Mouse (Mus musculus) stomach, embryonic 16.5 days (tissue): ENCODE data around the gene Zbtb4. TPM values are rescaled to one million over a fixed set of nuclear protein-coding genes. Genes with fewer than 3 reads are reported as not detected.
"Not testable (repeated sequence)": the region's sequence is repeated elsewhere in the genome, so short reads cannot be mapped to it uniquely, and the experiment has no call there.

Experiments
- ATAC-seq: fragments of 200-750 bp; cut with Nextera tagmentation; 2 replicates; pipeline ENCODE4 v1.8.0; 2017; ENCODE audit warnings: moderate number of reproducible peaks, moderate TSS enrichment; ENCODE audit not compliant: insufficient read depth, low FRiP score
- H3K27ac ChIP-seq: fragments of 300-500 bp; sonication (generic); 2 replicates; pipeline ENCODE4 v1.5.1; 2014; ENCODE audit warnings: low read length
- H3K27me3 ChIP-seq: fragments of 300-500 bp; sonication (generic); 2 replicates; pipeline ENCODE4 v1.6.1; 2014; ENCODE audit warnings: low read length, control low read depth, mixed read lengths; ENCODE audit not compliant: control insufficient read depth, insufficient read depth
- H3K36me3 ChIP-seq: fragments of 300-500 bp; sonication (generic); 2 replicates; pipeline ENCODE4 v1.6.1; 2014; ENCODE audit warnings: low read length; ENCODE audit not compliant: control insufficient read depth, insufficient read depth
- H3K4me1 ChIP-seq: fragments of 300-500 bp; sonication (generic); 2 replicates; pipeline ENCODE4 v1.6.1; 2014; ENCODE audit warnings: low read length, control low read depth, mixed read lengths; ENCODE audit not compliant: control insufficient read depth, insufficient read depth
- H3K4me2 ChIP-seq: fragments of 300-500 bp; sonication (generic); 2 replicates; pipeline ENCODE4 v1.6.1; 2014; ENCODE audit warnings: low read depth, low read length, mixed read lengths
- H3K4me3 ChIP-seq: fragments of 300-500 bp; sonication (generic); replicated peaks from 2 replicates; pipeline ENCODE4 v1.5.1; 2014; ENCODE audit warnings: mild to moderate bottlenecking, low read length
- H3K9ac ChIP-seq: fragments of 300-500 bp; sonication (generic); 2 replicates; pipeline ENCODE4 v1.6.1; 2014; ENCODE audit warnings: low read length
- H3K9me3 ChIP-seq: fragments of 300-500 bp; sonication (generic); replicated peaks from 2 replicates; pipeline ENCODE4 v1.6.1; 2016; ENCODE audit warnings: low read length, control low read depth; ENCODE audit not compliant: control insufficient read depth
- WGBS: fragments of 180-500 bp; shearing (Covaris S2); extraction: QIAGEN DNeasy Blood & Tissue Kit; methylation state at CpG from one replicate; pipeline ENCODE4 v1.1.7; 2014; 5-methylcytosine and 5-hydroxymethylcytosine counted together
- polyA plus RNA-seq: library from polyadenylated mRNA; unstranded; fragments of >200 nt; fragmentation: Nextera tagmentation; extraction: Ambion mirVana; gene quantifications from 2 replicates; pipeline ENCODE4 v1.2.1, GENCODE M21; 2015

Zbtb4 gene
- polyA plus RNA-seq, 1 experiment from 2014 or later = 3.4 TPM

GRCm38 (mm10) chr11:69731408-69731807, 34.3 kb upstream of the Zbtb4 start:
- ATAC-seq, H3K4me2 ChIP-seq, H3K27ac ChIP-seq, H3K4me3 ChIP-seq, H3K27me3 ChIP-seq, H3K9me3 ChIP-seq, H3K4me1 ChIP-seq, H3K9ac ChIP-seq: not testable (repeated sequence)
- peaks cover 14% of the 10 kb centered on the region; the same call in 1 of the 2 replicates for H3K36me3 ChIP-seq
- 71% methylated on average over 3 of the region's 3 CpGs for WGBS

DNA sequence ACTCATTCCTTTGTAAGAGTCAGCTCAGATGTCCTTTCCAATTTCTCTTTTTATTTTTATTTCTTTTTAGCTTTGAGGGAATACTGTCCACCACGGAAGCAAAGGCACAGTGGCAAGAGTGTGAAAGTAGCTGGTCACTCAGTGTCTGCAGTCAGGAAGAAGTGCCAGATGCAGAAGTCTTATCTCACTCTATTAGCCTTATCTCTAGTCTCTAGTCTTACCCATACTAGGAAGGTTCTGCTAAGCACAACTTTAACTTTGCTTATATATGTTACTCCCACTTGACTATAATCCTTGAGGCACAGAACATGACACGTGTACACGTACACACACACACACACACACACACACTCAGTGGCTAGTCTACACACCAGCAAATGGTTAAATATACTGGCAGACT, 14.1 kb upstream of the Zbtb4 start:
- Histone ChIP-seq H3K4me2 (no peak overlapping the region), H3K4me3 (no peak overlapping the region), H3K27ac (no peak overlapping the region), H3K4me1 (peaks cover 22% of the 10 kb centered on the region), H3K9me3 (no peaks in the 10 kb centered on the region), H3K9ac (no peak overlapping the region), H3K27me3 (no peaks in the 10 kb centered on the region), H3K36me3 (no peaks in the 10 kb centered on the region; the same call in 1 of the 2 replicates)
- 70% methylated on average over 3 of the region's 3 CpGs for WGBS
- no peak for ATAC-seq

DNA sequence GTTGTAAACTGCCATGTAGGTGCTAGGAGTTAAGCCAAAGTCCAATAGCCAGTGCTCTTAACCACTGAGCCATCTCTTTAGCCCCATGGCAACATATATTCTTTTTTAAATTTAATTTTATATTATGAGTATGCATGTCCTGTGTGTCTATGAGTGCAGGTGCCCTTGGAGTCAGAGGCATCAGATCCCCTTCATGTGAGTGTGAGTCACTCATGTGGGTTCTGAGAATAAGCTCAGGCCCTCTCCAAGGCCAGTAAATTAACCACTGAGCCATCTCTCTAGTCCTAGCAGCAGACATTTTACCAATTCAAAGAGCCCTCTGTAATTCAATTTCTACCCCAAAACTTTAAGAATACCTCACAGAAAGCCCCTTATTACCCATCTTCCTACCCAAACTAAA, 13.0 kb upstream of the Zbtb4 start:
- Histone ChIP-seq H3K27me3 (no peaks in the 10 kb centered on the region), H3K9ac (no peak overlapping the region), H3K36me3 (no peaks in the 10 kb centered on the region), H3K4me3 (no peak overlapping the region), H3K4me1 (peaks cover 30% of the 10 kb centered on the region), H3K9me3 (no peaks in the 10 kb centered on the region), H3K4me2 (no peak overlapping the region), H3K27ac (no peak overlapping the region)
- no peak for ATAC-seq

DNA sequence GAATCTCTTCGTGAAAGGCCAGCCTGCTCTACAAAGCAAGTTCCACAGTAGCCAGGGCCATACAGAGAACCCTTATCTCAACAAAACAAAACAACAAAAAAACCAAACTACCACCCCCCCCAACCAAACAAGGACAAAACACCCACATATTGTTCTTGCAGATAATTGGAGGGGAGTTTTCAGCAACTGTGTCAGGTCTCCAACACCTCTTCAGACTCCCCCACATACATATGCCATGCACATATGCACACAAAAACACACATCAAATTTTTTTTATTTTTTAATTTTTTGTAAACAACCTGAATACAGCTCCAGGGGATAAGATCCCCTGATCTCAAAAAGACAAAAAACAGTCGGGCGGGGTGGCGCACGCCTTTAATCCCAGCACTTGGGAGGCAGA, 11.5 kb upstream of the Zbtb4 start:
- Histone ChIP-seq H3K27me3 (no peaks in the 10 kb centered on the region), H3K4me1 (peaks cover 30% of the 10 kb centered on the region), H3K36me3 (no peaks in the 10 kb centered on the region), H3K4me3 (no peak overlapping the region), H3K9ac (no peak overlapping the region), H3K9me3 (no peaks in the 10 kb centered on the region), H3K27ac (no peak overlapping the region), H3K4me2 (no peak overlapping the region)
- no peak for ATAC-seq
- 84% methylated on average over 5 of the region's 5 CpGs for WGBS

DNA sequence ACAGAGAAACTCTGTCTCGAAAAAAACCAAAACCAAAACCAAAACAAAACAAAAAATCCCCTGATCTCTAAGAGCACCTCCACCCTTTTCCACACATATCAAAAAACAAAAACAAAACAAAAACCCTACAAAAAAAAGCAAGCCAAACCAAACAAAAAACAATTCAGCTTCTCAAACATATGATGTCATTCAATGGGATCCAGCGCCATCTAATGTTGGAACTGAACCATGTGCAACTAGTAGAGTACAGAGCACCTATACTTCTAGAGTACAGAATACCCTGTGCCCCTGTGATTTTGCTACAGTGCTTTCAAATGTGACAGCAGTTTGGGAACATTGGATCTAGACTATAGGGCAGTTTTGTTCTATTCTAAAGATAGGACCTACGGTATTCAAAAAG, 11.0 kb upstream of the Zbtb4 start:
- H3K9me3 ChIP-seq = no peaks in the 10 kb centered on the region
- H3K4me3 ChIP-seq = no peak overlapping the region
- ATAC-seq = no peak
- no peaks in the 10 kb centered on the region for H3K36me3 ChIP-seq
- H3K4me1 ChIP-seq = peaks cover 32% of the 10 kb centered on the region
- H3K27ac ChIP-seq = no peak overlapping the region
- no peak overlapping the region for H3K4me2 ChIP-seq
- no peaks in the 10 kb centered on the region for H3K27me3 ChIP-seq
- WGBS = 41% methylated on average over 3 of the region's 3 CpGs
- no peak overlapping the region for H3K9ac ChIP-seq

GRCm38 (mm10) chr11:69757303-69758089, 8.2 kb upstream of the Zbtb4 start:
- Histone ChIP-seq H3K9ac (peak overlapping the region; percentile 80), H3K4me3 (peak overlapping the region; percentile 77), H3K4me2 (peak overlapping the region; percentile 75), H3K9me3 (no peaks in the 10 kb centered on the region), H3K27ac (peak overlapping the region; percentile 92), H3K4me1 (peaks cover 39% of the 10 kb centered on the region), H3K27me3 (no peaks in the 10 kb centered on the region), H3K36me3 (no peaks in the 10 kb centered on the region)
- ATAC-seq = no peak
- WGBS = 34% methylated on average over 9 of the region's 9 CpGs

- 0% methylated on average over 23 of the region's 26 CpGs for WGBS
- ATAC-seq = peak; percentile 89
Measured at GRCm38 (mm10) chr11:69758090-69758456, 7.6 kb upstream of the Zbtb4 start.

GRCm38 (mm10) chr11:69758478-69758970, 7.2 kb upstream of the Zbtb4 start, which contains the start of gene Polr2a:
Gene Polr2a, minus strand, starts transcription at chr11:69758637.
- H3K9ac ChIP-seq = peak within 1 kb of the TSS; percentile 81
- H3K27ac ChIP-seq = peak within 1 kb of the TSS; percentile 92
- WGBS = 0% methylated on average over 29 of the region's 36 CpGs
- ATAC-seq = peak; percentile 95
- H3K9me3 ChIP-seq = no peaks in the 10 kb centered on the region
- peak within 1 kb of the TSS; percentile 75 for H3K4me2 ChIP-seq
- H3K27me3 ChIP-seq = no peaks in the 10 kb centered on the region
- H3K4me1 ChIP-seq = peaks cover 35% of the 10 kb centered on the region
- H3K4me3 ChIP-seq = peak within 1 kb of the TSS; percentile 77
- no peaks in the 10 kb centered on the region for H3K36me3 ChIP-seq

More at GRCm38 (mm10) chr11:69758090-69758456, 7.6 kb upstream of the Zbtb4 start:
- peak overlapping the region; percentile 92 for H3K27ac ChIP-seq
- H3K27me3 ChIP-seq = no peaks in the 10 kb centered on the region
- H3K4me3 ChIP-seq = peak overlapping the region; percentile 77
- H3K36me3 ChIP-seq = no peaks in the 10 kb centered on the region
- H3K9ac ChIP-seq = peak overlapping the region; percentile 80
- H3K4me1 ChIP-seq = peaks cover 37% of the 10 kb centered on the region
- no peaks in the 10 kb centered on the region for H3K9me3 ChIP-seq
- peak overlapping the region; percentile 75 for H3K4me2 ChIP-seq

- Histone ChIP-seq H3K36me3 (no peaks in the 10 kb centered on the region), H3K9ac (peak overlapping the region; percentile 81), H3K4me1 (peaks cover 35% of the 10 kb centered on the region), H3K4me2 (peak overlapping the region; percentile 57), H3K27ac (peak overlapping the region; percentile 92), H3K4me3 (peak overlapping the region; percentile 77), H3K9me3 (no peaks in the 10 kb centered on the region), H3K27me3 (no peaks in the 10 kb centered on the region)
- under 1% methylated on average over 37 of the region's 37 CpGs for WGBS
- peak; percentile 89 for ATAC-seq
Measured at GRCm38 (mm10) chr11:69758971-69759721, 6.6 kb upstream of the Zbtb4 start.
